18 mouse cellular contexts compared by ENCODE assay signal in the genomic region with DNA sequence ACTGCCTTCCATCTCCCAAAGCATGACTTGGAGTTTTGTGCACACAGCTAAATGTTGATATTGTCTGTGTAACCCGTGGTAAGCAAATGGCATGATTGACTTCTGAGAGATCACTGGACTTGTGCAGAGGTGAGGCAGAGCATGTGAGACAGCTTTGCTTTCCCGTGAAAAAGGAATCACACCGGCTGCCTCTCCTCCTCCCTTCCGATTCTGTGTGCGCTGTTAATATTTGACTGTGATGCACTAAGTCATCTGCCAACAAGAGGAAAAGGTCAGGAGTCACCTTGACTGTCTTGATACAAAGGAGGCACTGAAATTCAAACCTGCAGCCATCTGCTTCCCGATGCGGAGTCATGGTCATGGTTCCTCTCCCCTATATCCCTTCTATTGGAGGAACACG.
"Had no signal": no experiment of that assay in that cellular context is flagged by ENCODE, and none has a peak within 500 bp of the region (broad histone marks: within the 10 kb centered on the region; RNA-seq: fewer than 3 reads in every experiment).

No protein-coding gene starts in this region.

- H3K27me3 ChIP-seq: liver, embryonic 15.5 days; lung, embryonic 15.5 days; midbrain, embryonic 13.5 days; neural tube, embryonic 13.5 days; stomach, embryonic 15.5 days had no signal

- H3K27ac ChIP-seq: left cerebral cortex, adult 2 months; liver, embryonic 15.5 days; lung, embryonic 15.5 days; macrophage; midbrain, embryonic 13.5 days; neural tube, embryonic 13.5 days; stomach, embryonic 15.5 days had no signal

- H3K4me2 ChIP-seq: liver, embryonic 11.5 days; liver, embryonic 15.5 days; lung, embryonic 15.5 days; midbrain, embryonic 13.5 days; neural tube, embryonic 13.5 days; stomach, embryonic 15.5 days had no signal

- H3K36me3 ChIP-seq: liver, embryonic 15.5 days; lung, embryonic 15.5 days; midbrain, embryonic 13.5 days; neural tube, embryonic 13.5 days; stomach, embryonic 15.5 days had no signal

- H3K9ac ChIP-seq: liver, embryonic 15.5 days; lung, embryonic 15.5 days; midbrain, embryonic 13.5 days; neural tube, embryonic 13.5 days; stomach, embryonic 15.5 days had no signal

- H3K4me1 ChIP-seq: liver, embryonic 15.5 days; lung, embryonic 15.5 days; midbrain, embryonic 13.5 days; neural tube, embryonic 13.5 days; stomach, embryonic 15.5 days had no signal

- H3K4me3 ChIP-seq: left cerebral cortex, adult 2 months; liver, embryonic 15.5 days; lung, embryonic 15.5 days; midbrain, embryonic 13.5 days; myocyte; neural tube, embryonic 13.5 days; stomach, embryonic 15.5 days had no signal

- H3K9me3 ChIP-seq: liver, embryonic 15.5 days; lung, embryonic 15.5 days; midbrain, embryonic 13.5 days; neural tube, embryonic 13.5 days; stomach, embryonic 15.5 days had no signal

- DNase-seq: layer of hippocampus, postnatal 36 days; lung, adult 18-20 months; lung, postnatal 10 days; retina, postnatal 1 day; right cerebral cortex, postnatal 25 days; spleen, adult 18-20 months; thymus, postnatal 25 days had no signal

- ATAC-seq: intestine, postnatal 0 days; midbrain, embryonic 13.5 days; midbrain, embryonic 16.5 days had no signal
